Mouse (Mus musculus) CD4-positive naive resting alpha-beta T cell, adult 57 days (primary cell): Measurements from ENCODE around the gene Olfr1288. TPM values are rescaled to one million over a fixed set of nuclear protein-coding genes. Genes with fewer than 3 reads are reported as not detected.

ENCODE experiments used
- total RNA-seq: library from RNA; stranded (reverse); gene quantifications from one replicate; pipeline ENCODE4 v1.2.4, GENCODE M21; 2023

Olfr1288 gene
- total RNA-seq: not detected

DNA sequence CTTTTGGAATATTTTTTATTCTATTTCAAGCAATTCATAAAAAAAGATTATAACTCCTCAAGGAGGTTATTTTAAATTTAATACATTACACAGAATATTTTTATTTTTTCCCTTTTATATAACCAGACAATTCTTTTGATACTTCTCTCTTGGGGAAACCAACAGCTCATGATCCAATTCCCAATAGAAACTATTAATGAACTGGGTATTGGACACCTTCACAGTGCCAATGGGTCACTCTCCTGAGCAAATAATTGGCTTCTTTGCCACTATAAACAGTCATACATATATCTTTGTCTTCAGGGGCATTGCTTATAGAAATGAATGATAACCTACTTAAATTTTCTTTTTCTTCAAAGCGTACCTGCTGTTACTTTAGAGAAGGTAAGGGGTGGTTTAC lies at the start of gene Olfr1288:
Gene Olfr1288, plus strand, starts transcription at position 301 of the 400 bp plus-strand sequence.

DNA sequence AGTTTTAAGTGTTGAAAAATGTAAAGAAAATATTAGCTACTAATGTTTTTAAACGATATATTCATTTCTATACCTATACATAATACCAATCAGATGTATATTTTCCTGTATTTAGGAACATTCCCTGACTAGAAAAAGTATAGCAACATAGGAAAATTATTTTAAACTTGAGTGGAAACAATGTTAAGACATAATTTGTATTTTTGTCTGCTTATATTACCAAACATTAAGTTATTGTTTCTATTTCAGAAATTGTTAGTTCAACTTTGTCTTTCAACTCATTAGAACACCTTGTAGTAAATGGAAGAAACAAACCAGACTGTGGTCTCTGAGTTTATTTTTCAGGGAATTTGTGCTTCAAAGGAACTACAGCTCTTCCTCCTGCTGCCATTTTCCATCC lies 25.1 kb upstream of the Olfr1288 start, which contains the start of gene Olfr1287:
Gene Olfr1287, plus strand, starts transcription at position 301 of the 400 bp plus-strand sequence.

DNA sequence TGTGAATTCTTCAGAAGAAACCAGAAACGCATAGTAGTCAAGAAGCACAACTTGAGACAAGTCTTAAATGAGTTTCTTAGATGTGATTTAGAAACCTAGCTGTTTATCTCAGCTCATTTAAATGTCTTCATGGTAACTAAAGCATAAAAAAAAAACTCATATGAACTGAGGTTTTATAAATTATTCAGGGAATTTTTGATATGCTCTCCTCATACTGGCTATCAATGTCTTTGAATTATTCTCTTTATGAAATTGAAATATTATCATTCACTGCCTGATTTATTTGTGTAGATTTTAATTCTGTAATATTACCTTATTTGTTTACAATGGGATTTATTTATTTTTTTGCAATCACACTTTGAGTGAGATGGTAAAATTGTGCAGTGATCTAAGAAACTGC lies 6.6 kb downstream of the Olfr1288 start, which contains the start of gene Olfr1289:
Gene Olfr1289, plus strand, starts transcription at position 301 of the 400 bp plus-strand sequence.

DNA sequence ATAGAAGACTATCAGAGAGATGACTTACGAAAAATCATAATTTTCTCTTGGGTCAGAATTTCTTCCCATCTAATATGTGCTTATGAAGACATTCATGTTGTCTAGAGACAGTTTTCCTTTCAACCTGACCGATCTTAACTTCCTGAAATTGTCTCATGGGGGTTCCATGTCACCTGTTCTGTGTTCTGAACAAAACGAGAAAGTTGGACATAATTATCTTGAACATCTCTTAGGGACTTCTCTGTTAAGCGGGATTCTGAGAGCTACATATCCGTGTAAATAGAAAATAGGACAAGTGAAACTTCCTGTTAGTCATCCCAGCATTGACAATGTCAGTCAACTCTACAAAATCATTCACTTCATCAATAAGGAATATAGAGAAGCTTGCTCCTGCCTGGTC lies 19.8 kb downstream of the Olfr1288 start, which contains the start of gene Olfr1290:
Gene Olfr1290, minus strand, starts transcription at position 101 of the 400 bp plus-strand sequence.

DNA sequence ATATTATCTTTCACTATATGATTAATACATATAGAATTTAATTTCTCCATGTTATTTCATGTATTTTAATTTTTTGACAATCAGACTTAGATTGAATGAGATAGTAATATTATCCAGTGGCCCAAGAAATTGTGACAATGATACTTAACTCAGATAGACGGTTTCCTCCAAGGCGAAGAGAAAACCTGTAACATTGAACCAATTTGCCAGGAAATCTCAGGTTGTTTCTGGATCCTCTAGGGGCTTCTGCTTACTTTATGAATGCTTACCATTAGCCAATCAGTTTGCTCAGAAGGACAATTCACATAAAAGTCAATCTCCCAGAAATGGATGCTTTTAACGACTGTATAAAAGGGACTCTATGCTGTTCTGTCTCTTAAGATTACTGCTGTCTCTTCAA lies 23.0 kb downstream of the Olfr1288 start, which contains the start of gene Olfr1291-ps1:
Gene Olfr1291-ps1, plus strand, starts transcription at position 301 of the 400 bp plus-strand sequence.

DNA sequence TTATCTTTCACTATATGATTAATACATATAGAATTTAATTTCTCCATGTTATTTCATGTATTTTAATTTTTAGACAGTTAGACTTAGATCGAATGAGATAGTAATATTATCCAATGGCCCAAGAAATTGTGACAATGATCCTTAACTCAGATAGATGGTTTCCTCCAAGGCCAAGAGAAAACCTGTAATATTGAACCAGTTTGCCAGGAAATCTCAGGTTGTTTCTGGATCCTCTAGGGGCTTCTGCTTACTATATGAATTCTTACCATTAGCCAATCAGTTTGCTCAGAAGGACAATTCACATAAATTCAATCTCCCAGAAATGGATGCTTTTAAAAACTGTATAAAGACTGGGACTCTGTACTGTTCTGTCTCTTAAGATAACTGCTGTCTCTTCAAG lies 51.0 kb downstream of the Olfr1288 start, which contains the start of gene Olfr1293-ps:
Gene Olfr1293-ps, plus strand, starts transcription at position 301 of the 400 bp plus-strand sequence.

Other genes starting within 250 kb of the Olfr1288 start
- gene 4930430A15Rik, start 244.5 kb upstream of the Olfr1288 start, total RNA-seq: not detected
- gene Olfr1275, start 238.8 kb upstream of the Olfr1288 start, total RNA-seq: not detected
- not detected for gene Olfr1276, start 219.6 kb upstream of the Olfr1288 start, total RNA-seq
- not detected for gene Olfr1277, start 200.0 kb upstream of the Olfr1288 start, total RNA-seq
- not detected for gene Olfr1278, start 184.0 kb upstream of the Olfr1288 start, total RNA-seq
- not detected for gene Olfr1279, start 173.5 kb upstream of the Olfr1288 start, total RNA-seq
- not detected for gene Olfr1280, start 160.1 kb upstream of the Olfr1288 start, total RNA-seq
- not detected for gene Olfr1281, start 147.6 kb upstream of the Olfr1288 start, total RNA-seq
- not detected for gene Olfr1282, start 138.0 kb upstream of the Olfr1288 start, total RNA-seq
- gene Olfr1283, start 107.3 kb upstream of the Olfr1288 start, total RNA-seq: not detected
- gene Olfr1284, start 98.6 kb upstream of the Olfr1288 start, total RNA-seq: not detected
- not detected for gene Olfr1286, start 51.0 kb upstream of the Olfr1288 start, total RNA-seq
- gene Olfr1287, start 25.0 kb upstream of the Olfr1288 start, total RNA-seq: not detected
- not detected for gene Olfr1289, start 6.7 kb downstream of the Olfr1288 start, total RNA-seq
- gene Olfr1290, start 19.7 kb downstream of the Olfr1288 start, total RNA-seq: not detected
- not detected for gene Olfr1291-ps1, start 23.1 kb downstream of the Olfr1288 start, total RNA-seq
- not detected for gene Olfr1293-ps, start 51.1 kb downstream of the Olfr1288 start, total RNA-seq
- not detected for gene Olfr1294, start 66.2 kb downstream of the Olfr1288 start, total RNA-seq
- not detected for gene Olfr1295, start 95.6 kb downstream of the Olfr1288 start, total RNA-seq
- gene Olfr1297, start 152.4 kb downstream of the Olfr1288 start, total RNA-seq: not detected
- gene Olfr1298, start 175.1 kb downstream of the Olfr1288 start, total RNA-seq: not detected
- gene Olfr1299, start 187.3 kb downstream of the Olfr1288 start, total RNA-seq: not detected